Mouse (Mus musculus) lung, postnatal 0 days (tissue): ENCODE data around the gene D230025D16Rik. TPM values are rescaled to one million over a fixed set of nuclear protein-coding genes. Genes with fewer than 3 reads are reported as not detected.

Experiments used
- ATAC-seq: fragments of 200-750 bp; cut with Nextera tagmentation; 2 replicates; pipeline ENCODE4 v1.8.0; 2017; ENCODE audit warnings: moderate library complexity
- DNase-seq: peaks from one replicate; pipeline ENCODE4 v3.0.0-alpha.2; 2016; ENCODE audit warnings: low spot score
- H3K27ac ChIP-seq: fragments of 300-500 bp; sonication (generic); 2 replicates; pipeline ENCODE4 v1.5.1; 2014; ENCODE audit warnings: antibody characterized with exemption, mild to moderate bottlenecking, low read length, mixed read lengths
- H3K27me3 ChIP-seq: fragments of 300-500 bp; sonication (generic); replicated peaks from 2 replicates; pipeline ENCODE4 v1.6.1; 2014; ENCODE audit warnings: low read length, mixed read lengths; ENCODE audit not compliant: insufficient read depth
- H3K36me3 ChIP-seq: fragments of 300-500 bp; sonication (generic); 2 replicates; pipeline ENCODE4 v1.6.1; 2014; ENCODE audit warnings: low read length, mixed read lengths; ENCODE audit not compliant: insufficient read depth
- H3K4me1 ChIP-seq: fragments of 300-500 bp; sonication (generic); 2 replicates; pipeline ENCODE4 v1.6.1; 2014; ENCODE audit warnings: antibody characterized with exemption, low read depth, low read length, mixed read lengths; ENCODE audit not compliant: insufficient read depth
- H3K4me2 ChIP-seq: fragments of 300-500 bp; sonication (generic); replicated peaks from 2 replicates; pipeline ENCODE4 v1.6.1; 2014; ENCODE audit warnings: low read depth, mild to moderate bottlenecking, low read length, moderate library complexity, mixed read lengths
- H3K4me3 ChIP-seq: fragments of 300-500 bp; sonication (generic); 2 replicates; pipeline ENCODE4 v1.5.1; 2014; ENCODE audit warnings: low read depth, low read length
- H3K9ac ChIP-seq: fragments of 300-500 bp; sonication (generic); replicated peaks from 2 replicates; pipeline ENCODE4 v1.6.1; 2014; ENCODE audit warnings: low read depth, mild to moderate bottlenecking
- H3K9me3 ChIP-seq: fragments of 300-500 bp; sonication (generic); 2 replicates; pipeline ENCODE4 v1.6.1; 2016; ENCODE audit warnings: low read length, mixed read lengths
- CTCF ChIP-seq: IDR thresholded peaks from 2 replicates; pipeline ENCODE4 v1.5.1; 2016; ENCODE audit warnings: antibody characterized with exemption, mild to moderate bottlenecking
- EP300 ChIP-seq: IDR thresholded peaks from 2 replicates; pipeline ENCODE4 v1.6.1; 2016; ENCODE audit warnings: antibody characterized with exemption, mild to moderate bottlenecking, control low read depth
- WGBS: fragments of 180-500 bp; shearing (Covaris S2); extraction: QIAGEN DNeasy Blood & Tissue Kit; methylation state at CpG from one replicate; pipeline ENCODE4 v1.1.7; 2014; 5-methylcytosine and 5-hydroxymethylcytosine counted together
- polyA plus RNA-seq: library from polyadenylated mRNA; unstranded; fragments of >200 nt; fragmentation: Nextera tagmentation; extraction: Ambion mirVana; gene quantifications from 2 replicates; pipeline ENCODE4 v1.2.1, GENCODE M21; 2015

D230025D16Rik gene
- polyA plus RNA-seq, 1 experiment from 2014 or later = 91.3 TPM

GRCm38 (mm10) chr8:105205748-105206147 is 19.2 kb upstream of the D230025D16Rik start:
- no peak overlapping the region for H3K27ac ChIP-seq
- no peaks in the 10 kb centered on the region for H3K27me3 ChIP-seq
- TF ChIP-seq EP300 = no peak
- no peak for TF ChIP-seq CTCF
- H3K9me3 ChIP-seq = no peaks in the 10 kb centered on the region
- ATAC-seq (no peak), DNase-seq (no peak)
- H3K4me3 ChIP-seq = no peak overlapping the region
- no peaks in the 10 kb centered on the region for H3K4me1 ChIP-seq
- no peaks in the 10 kb centered on the region for H3K36me3 ChIP-seq
- 82% methylated on average over 1 of the region's 1 CpGs for WGBS
- H3K4me2 ChIP-seq = no peak overlapping the region
- no peak overlapping the region for H3K9ac ChIP-seq

- Histone ChIP-seq H3K4me2 (no peak overlapping the region), H3K4me3 (no peak overlapping the region), H3K9me3 (no peaks in the 10 kb centered on the region), H3K27me3 (no peaks in the 10 kb centered on the region), H3K4me1 (no peaks in the 10 kb centered on the region), H3K36me3 (no peaks in the 10 kb centered on the region), H3K9ac (no peak overlapping the region), H3K27ac (no peak overlapping the region)
- 69% methylated on average over 7 of the region's 7 CpGs for WGBS
- TF ChIP-seq EP300 = no peak
- TF ChIP-seq CTCF = no peak
- DNase-seq (no peak), ATAC-seq (no peak)
Measured at GRCm38 (mm10) chr8:105206766-105207275, 18.1 kb upstream of the D230025D16Rik start.

GRCm38 (mm10) chr8:105207675-105208273 is 17.2 kb upstream of the D230025D16Rik start:
- H3K4me3 ChIP-seq = no peak overlapping the region
- DNase-seq (no peak), ATAC-seq (no peak)
- no peak overlapping the region for H3K27ac ChIP-seq
- TF ChIP-seq CTCF (no peak), EP300 (no peak)
- H3K4me2 ChIP-seq = no peak overlapping the region
- no peak overlapping the region for H3K9ac ChIP-seq
- no peaks in the 10 kb centered on the region for H3K36me3 ChIP-seq
- 86% methylated on average over 2 of the region's 2 CpGs for WGBS
- no peaks in the 10 kb centered on the region for H3K27me3 ChIP-seq
- H3K4me1 ChIP-seq = no peaks in the 10 kb centered on the region
- H3K9me3 ChIP-seq = no peaks in the 10 kb centered on the region

GRCm38 (mm10) chr8:105209153-105210110 is 15.5 kb upstream of the D230025D16Rik start:
- H3K9ac ChIP-seq = no peak overlapping the region
- no peak for DNase-seq
- H3K4me3 ChIP-seq = no peak overlapping the region
- H3K4me1 ChIP-seq = no peaks in the 10 kb centered on the region
- 72% methylated on average over 1 of the region's 1 CpGs for WGBS
- no peak for TF ChIP-seq CTCF
- no peak for TF ChIP-seq EP300
- no peak for ATAC-seq
- no peak overlapping the region for H3K27ac ChIP-seq
- no peaks in the 10 kb centered on the region for H3K27me3 ChIP-seq
- no peaks in the 10 kb centered on the region for H3K36me3 ChIP-seq
- no peaks in the 10 kb centered on the region for H3K9me3 ChIP-seq
- H3K4me2 ChIP-seq = no peak overlapping the region

GRCm38 (mm10) chr8:105214104-105214503 is 10.8 kb upstream of the D230025D16Rik start:
- H3K4me3 ChIP-seq = no peak overlapping the region
- 87% methylated on average over 5 of the region's 5 CpGs for WGBS
- H3K27ac ChIP-seq = no peak overlapping the region
- no peaks in the 10 kb centered on the region for H3K4me1 ChIP-seq
- no peaks in the 10 kb centered on the region for H3K27me3 ChIP-seq
- ATAC-seq = no peak
- H3K4me2 ChIP-seq = no peak overlapping the region
- DNase-seq = no peak
- no peak overlapping the region for H3K9ac ChIP-seq
- H3K36me3 ChIP-seq = 0 out of 2 replicates have a peak, but pooled peaks cover 5% of the 10 kb centered on the region
- TF ChIP-seq EP300 (no peak), CTCF (peak; percentile 35)
- H3K9me3 ChIP-seq = no peaks in the 10 kb centered on the region

GRCm38 (mm10) chr8:105217926-105218522 is 6.9 kb upstream of the D230025D16Rik start:
- Histone ChIP-seq H3K9ac (no peak overlapping the region), H3K4me2 (no peak overlapping the region), H3K4me1 (no peaks in the 10 kb centered on the region), H3K27me3 (no peaks in the 10 kb centered on the region), H3K4me3 (no peak overlapping the region), H3K36me3 (0 out of 2 replicates have a peak, but pooled peaks cover 5% of the 10 kb centered on the region), H3K27ac (no peak overlapping the region), H3K9me3 (no peaks in the 10 kb centered on the region)
- TF ChIP-seq CTCF = peak; percentile 76
- no peak for TF ChIP-seq EP300
- DNase-seq = peak; percentile 80
- WGBS = 79% methylated on average over 5 of the region's 5 CpGs
- no peak for ATAC-seq
